ENCODE assay signal across 8 mouse cellular contexts in the genomic region with DNA sequence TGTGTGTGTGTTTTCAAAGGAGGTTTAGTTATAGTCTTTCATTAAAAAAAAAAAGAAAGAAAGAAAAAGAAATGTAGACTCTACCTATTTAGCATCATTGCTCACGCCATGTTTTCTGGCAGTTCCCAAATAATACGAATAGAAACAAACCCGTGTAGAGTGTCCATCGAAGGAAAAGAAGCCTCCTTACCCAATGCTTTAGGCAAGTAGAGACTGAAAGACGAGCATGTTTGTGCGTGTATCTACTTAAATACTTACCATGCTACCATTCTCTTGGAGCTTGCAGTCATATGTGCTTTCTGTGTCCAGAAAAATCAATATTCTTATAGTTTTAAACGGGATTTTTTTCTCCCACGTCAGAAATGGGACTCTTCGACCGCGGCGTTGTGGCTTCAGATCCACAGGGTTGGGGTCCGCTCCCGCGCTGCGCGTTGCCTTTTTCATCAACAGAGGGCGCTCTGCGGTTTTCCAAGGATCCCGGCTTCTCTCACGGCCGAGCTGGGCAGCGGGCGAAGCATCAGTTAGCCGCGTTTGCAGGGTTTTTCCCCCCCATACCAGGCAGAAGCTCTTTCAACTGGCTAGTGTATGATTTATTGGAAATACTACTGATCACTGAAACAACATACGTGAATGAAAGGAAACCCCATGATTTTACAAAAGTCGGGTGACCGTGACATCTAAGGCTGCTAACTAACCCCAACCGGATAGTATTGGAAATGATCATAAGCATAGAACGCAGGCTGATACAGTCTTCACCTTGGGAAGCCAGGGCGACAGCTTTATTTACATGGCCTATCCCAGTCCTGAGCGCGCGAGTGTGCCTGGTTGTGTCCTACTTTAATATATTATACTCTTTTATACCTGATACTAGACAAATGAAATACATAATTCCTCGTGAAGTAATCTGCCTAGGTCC.
DNase-seq lines count a peak whose midpoint lies in the region; ATAC-seq and TF ChIP-seq lines count a peak whose summit lies in the region.

No protein-coding gene starts in this region.

- no peaks in the 10 kb centered on the region for H3K4me1 ChIP-seq in ES-Bruce4 (ENCODE audit: control insufficient read depth, insufficient read depth, low read length)
- H3K4me1 ChIP-seq in forebrain, embryonic 12.5 days = peaks cover 3% of the 10 kb centered on the region
- no peaks in the 10 kb centered on the region for H3K4me1 ChIP-seq in hindbrain, embryonic 11.5 days (replicated peaks; ENCODE audit: control insufficient read depth, insufficient read depth, low read length)
- no peaks in the 10 kb centered on the region for H3K4me1 ChIP-seq in lung, embryonic 16.5 days (replicated peaks; ENCODE audit: control insufficient read depth, insufficient read depth, low read length)

- WGBS in forebrain, embryonic 12.5 days = 10% methylated on average over 36 of the region's 36 CpGs
- 11% methylated on average over 36 of the region's 36 CpGs for WGBS in hindbrain, embryonic 11.5 days
- 9% methylated on average over 36 of the region's 36 CpGs for WGBS in lung, embryonic 16.5 days

- H3K36me3 ChIP-seq in ES-Bruce4 (ENCODE audit: control insufficient read depth, insufficient read depth, low read length, poor library complexity, severe bottlenecking) = no peaks in the 10 kb centered on the region
- H3K36me3 ChIP-seq in forebrain, embryonic 12.5 days (replicated peaks) = no peaks in the 10 kb centered on the region
- no peaks in the 10 kb centered on the region for H3K36me3 ChIP-seq in hindbrain, embryonic 11.5 days (ENCODE audit: control insufficient read depth, insufficient read depth, low read length)
- no peaks in the 10 kb centered on the region for H3K36me3 ChIP-seq in lung, embryonic 16.5 days (ENCODE audit: control insufficient read depth, insufficient read depth, low read length)

- H3K9me3 ChIP-seq in ES-Bruce4 (replicated peaks; ENCODE audit: control insufficient read depth, insufficient read depth, low read length, poor library complexity, severe bottlenecking) = no peaks in the 10 kb centered on the region
- H3K9me3 ChIP-seq in forebrain, embryonic 12.5 days = no peaks in the 10 kb centered on the region
- no peaks in the 10 kb centered on the region for H3K9me3 ChIP-seq in hindbrain, embryonic 11.5 days (ENCODE audit: control insufficient read depth, low read length)
- H3K9me3 ChIP-seq in lung, embryonic 16.5 days (ENCODE audit: control insufficient read depth, low read length) = no peaks in the 10 kb centered on the region

- TF ChIP-seq CTCF in ES-Bruce4 (IDR thresholded peaks at IDR 0.05; ENCODE audit: low read depth, low read length) = peak; percentile 73

- no peak overlapping the region for H3K4me3 ChIP-seq in ES-Bruce4 (ENCODE audit: low read depth, low read length)
- peak overlapping the region; percentile 16 for H3K4me3 ChIP-seq in forebrain, embryonic 12.5 days (replicated peaks)
- H3K4me3 ChIP-seq in hindbrain, embryonic 11.5 days (ENCODE audit: low read depth, low read length) = no peak overlapping the region
- H3K4me3 ChIP-seq in lung, embryonic 16.5 days (ENCODE audit: low read length) = peak overlapping the region; percentile 28

- H3K9ac ChIP-seq in ES-Bruce4 (ENCODE audit: low read depth, poor library complexity, severe bottlenecking) = no peak overlapping the region
- H3K9ac ChIP-seq in forebrain, embryonic 12.5 days = 0 out of 2 replicates have a peak overlapping the region, but pooled peaks have one; percentile 21
- no peak overlapping the region for H3K9ac ChIP-seq in hindbrain, embryonic 11.5 days (ENCODE audit: low read depth, low read length)
- H3K9ac ChIP-seq in lung, embryonic 16.5 days (ENCODE audit: low read length) = 0 out of 2 replicates have a peak overlapping the region, but pooled peaks have one; percentile 18

- H3K27ac ChIP-seq in ES-Bruce4 (ENCODE audit: insufficient read depth, low read length) = no peak overlapping the region
- H3K27ac ChIP-seq in forebrain, embryonic 12.5 days = no peak overlapping the region
- no peak overlapping the region for H3K27ac ChIP-seq in hindbrain, embryonic 11.5 days (ENCODE audit: low read depth, low read length)
- no peak overlapping the region for H3K27ac ChIP-seq in lung, embryonic 16.5 days (ENCODE audit: low read length)

- H3K4me2 ChIP-seq in forebrain, embryonic 12.5 days = peak overlapping the region; percentile 46
- 0 out of 2 replicates have a peak overlapping the region, but pooled peaks have one; percentile 18 for H3K4me2 ChIP-seq in hindbrain, embryonic 11.5 days (replicated peaks; ENCODE audit: low read depth, low read length)
- H3K4me2 ChIP-seq in lung, embryonic 16.5 days (ENCODE audit: low read depth, low read length) = peak overlapping the region; percentile 54

- peak; percentile 88 for ATAC-seq in forebrain, embryonic 12.5 days (ENCODE audit: low FRiP score)
- peak; percentile 90 for ATAC-seq in hindbrain, embryonic 11.5 days (ENCODE audit: low FRiP score)
- peak; percentile 82 for ATAC-seq in lung, embryonic 16.5 days (ENCODE audit: low read depth)

- peaks cover 2% of the 10 kb centered on the region for H3K27me3 ChIP-seq in ES-Bruce4 (ENCODE audit: control insufficient read depth, insufficient read depth, low read length, poor library complexity, severe bottlenecking)
- H3K27me3 ChIP-seq in forebrain, embryonic 12.5 days = peaks cover 36% of the 10 kb centered on the region
- peaks cover 3% of the 10 kb centered on the region; the same call in 1 of the 2 replicates for H3K27me3 ChIP-seq in hindbrain, embryonic 11.5 days (ENCODE audit: control insufficient read depth, insufficient read depth, low read length)
- peaks cover 26% of the 10 kb centered on the region for H3K27me3 ChIP-seq in lung, embryonic 16.5 days (ENCODE audit: control insufficient read depth, insufficient read depth, low read depth, low read length)

- peak; percentile 50 for DNase-seq in brain, embryonic 18.5 days (ENCODE audit: low read depth, low spot score)
- peak; percentile 94 for DNase-seq in hindbrain, embryonic 11.5 days (ENCODE audit: low spot score)
- DNase-seq in layer of hippocampus, adult 9-11 months = peak; percentile 17
- peak; percentile 85 for DNase-seq in retina, postnatal 1 day
- DNase-seq in urinary bladder, postnatal 4 days (ENCODE audit: low spot score in 2 of 2) = peak; percentile 24 to 75

- TF ChIP-seq POLR2A in ES-Bruce4 (IDR thresholded peaks at IDR 0.05; ENCODE audit: insufficient read depth, low read length) = no peak

- no peak for TF ChIP-seq EP300 in ES-Bruce4 (IDR thresholded peaks at IDR 0.05; ENCODE audit: insufficient read depth, low read depth, low read length)

Comparison
In these comparisons a context has a peak if more than half of its experiments do, and no peak if none do; other contexts are left out.
1. H3K4me3 ChIP-seq: peak in forebrain, embryonic 12.5 days (single experiment) and lung, embryonic 16.5 days (single experiment); none in ES-Bruce4 (single experiment) and hindbrain, embryonic 11.5 days (single experiment).
2. H3K9ac ChIP-seq: peak in forebrain, embryonic 12.5 days (single experiment) and lung, embryonic 16.5 days (single experiment); none in ES-Bruce4 (single experiment) and hindbrain, embryonic 11.5 days (single experiment).
3. DNase-seq: peak in every context shown above with its lines; median percentile 94 in hindbrain, embryonic 11.5 days; 85 in retina, postnatal 1 day; 50 in brain, embryonic 18.5 days; 50 in urinary bladder, postnatal 4 days; 17 in layer of hippocampus, adult 9-11 months.
4. Peak in every context shown above with its lines, with median percentiles within 50 percentile points of each other: ATAC-seq and H3K4me2 ChIP-seq.